Mouse (Mus musculus) kidney, postnatal 0 days (tissue): ENCODE measurements around the gene Ms4a12. TPM values are rescaled to one million over a fixed set of nuclear protein-coding genes. Genes with fewer than 3 reads are reported as not detected.
A peak's percentile ranks its signal among the peaks of the same experiment; 100 is the strongest.

ENCODE experiments used
- ATAC-seq: fragments of 200-750 bp; cut with Nextera tagmentation; replicated peaks from 2 replicates; pipeline ENCODE4 v1.8.0; 2017; ENCODE audit warnings: low read depth, moderate number of reproducible peaks, moderate TSS enrichment, moderate library complexity; ENCODE audit not compliant: low FRiP score
- DNase-seq: peaks from one replicate; pipeline ENCODE4 v3.0.0-alpha.2; 2016; ENCODE audit warnings: low spot score
- H3K27ac ChIP-seq: fragments of 300-500 bp; sonication (generic); 2 replicates; pipeline ENCODE4 v1.5.1; 2014; ENCODE audit warnings: mild to moderate bottlenecking
- H3K27me3 ChIP-seq: fragments of 300-500 bp; sonication (generic); 2 replicates; pipeline ENCODE4 v1.6.1; 2014; ENCODE audit warnings: low read length, mixed read lengths; ENCODE audit not compliant: insufficient read depth
- H3K36me3 ChIP-seq: fragments of 300-500 bp; sonication (generic); 2 replicates; pipeline ENCODE4 v1.6.1; 2014; ENCODE audit warnings: low read length, mixed read lengths; ENCODE audit not compliant: insufficient read depth
- H3K4me1 ChIP-seq: fragments of 300-500 bp; sonication (generic); replicated peaks from 2 replicates; pipeline ENCODE4 v1.6.1; 2014; ENCODE audit warnings: antibody characterized with exemption, low read length, mixed read lengths; ENCODE audit not compliant: insufficient read depth
- H3K4me2 ChIP-seq: fragments of 300-500 bp; sonication (generic); 2 replicates; pipeline ENCODE4 v1.6.1; 2014; ENCODE audit warnings: mild to moderate bottlenecking, low read length, moderate library complexity, mixed read lengths
- H3K4me3 ChIP-seq: fragments of 300-500 bp; sonication (generic); replicated peaks from 2 replicates; pipeline ENCODE4 v1.5.1; 2014; ENCODE audit warnings: low read depth, low read length
- H3K9ac ChIP-seq: fragments of 300-500 bp; sonication (generic); 2 replicates; pipeline ENCODE4 v1.6.1; 2014; ENCODE audit warnings: low read depth, low read length
- H3K9me3 ChIP-seq: fragments of 300-500 bp; sonication (generic); replicated peaks from 2 replicates; pipeline ENCODE4 v1.6.1; 2016; ENCODE audit warnings: low read length, inconsistent platforms, mixed read lengths
- CTCF ChIP-seq: IDR thresholded peaks from 2 replicates; pipeline ENCODE4 v1.5.1; 2016; ENCODE audit warnings: antibody characterized with exemption, low read depth, mild to moderate bottlenecking, moderate library complexity
- WGBS: fragments of 180-500 bp; shearing (Covaris S2); extraction: QIAGEN DNeasy Blood & Tissue Kit; methylation state at CpG from one replicate; pipeline ENCODE4 v1.1.7; 2014; 5-methylcytosine and 5-hydroxymethylcytosine counted together
- polyA plus RNA-seq: library from polyadenylated mRNA; unstranded; fragments of >200 nt; fragmentation: Nextera tagmentation; extraction: Ambion mirVana; gene quantifications from 2 replicates; pipeline ENCODE4 v1.2.1, GENCODE M21; 2015

Gene Ms4a12
- polyA plus RNA-seq, 1 experiment from 2014 or later, result not detected

DNA sequence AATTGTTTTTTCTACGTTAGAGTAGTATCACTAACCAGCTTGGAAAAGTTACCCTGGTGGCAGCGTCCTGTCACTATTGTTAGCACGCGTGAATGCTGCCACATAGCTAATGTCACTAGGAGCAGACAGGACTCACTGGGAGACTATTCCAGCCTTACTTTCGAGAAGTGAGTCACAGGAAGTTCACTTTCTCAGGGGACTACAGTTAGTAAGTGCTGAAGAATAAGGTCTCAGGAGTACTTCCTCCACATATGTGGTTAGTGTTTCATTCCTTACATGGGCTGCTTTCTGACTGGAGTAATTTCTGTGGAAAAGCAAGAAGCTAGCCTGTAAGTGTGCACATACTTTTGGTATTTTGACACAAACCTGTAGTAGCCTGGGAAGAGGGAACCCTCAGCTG lies 2.0 kb upstream of the Ms4a12 start:
- H3K9me3 ChIP-seq, result no peaks in the 10 kb centered on the region
- TF ChIP-seq CTCF, result no peak
- H3K4me2 ChIP-seq, result no peak overlapping the region
- H3K4me3 ChIP-seq, result no peak overlapping the region
- ATAC-seq (no peak), DNase-seq (no peak)
- H3K27me3 ChIP-seq, result no peaks in the 10 kb centered on the region
- H3K9ac ChIP-seq, result no peak overlapping the region
- 67% methylated on average over 5 of the region's 5 CpGs for WGBS
- no peaks in the 10 kb centered on the region for H3K36me3 ChIP-seq
- no peaks in the 10 kb centered on the region for H3K4me1 ChIP-seq
- H3K27ac ChIP-seq, result no peak overlapping the region

DNA sequence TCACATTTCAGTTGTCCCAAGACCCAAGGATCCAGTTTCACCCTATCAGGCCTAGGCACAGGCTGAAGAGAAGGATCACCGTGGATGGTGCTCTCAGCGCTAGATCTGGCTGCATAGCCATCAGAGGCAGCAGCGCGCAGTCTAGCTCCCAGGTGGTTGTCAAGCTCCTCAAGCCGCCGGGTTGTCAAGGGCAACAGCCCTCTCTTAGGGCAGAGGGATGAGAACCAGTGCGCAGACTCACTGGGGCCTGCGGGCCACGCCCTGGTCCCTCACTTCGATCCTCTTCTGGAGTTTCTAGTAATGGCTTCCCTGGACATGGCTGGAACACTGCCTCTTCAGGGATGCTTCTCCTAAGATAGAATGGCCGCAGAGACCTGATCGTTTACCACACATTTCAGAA lies 35.7 kb downstream of the Ms4a12 start, which contains the start of gene Ms4a13:
TSS of gene Ms4a13 (minus strand) at position 192 of the 400 bp plus-strand sequence.
- no peak for TF ChIP-seq CTCF
- no peak for ATAC-seq

DNA sequence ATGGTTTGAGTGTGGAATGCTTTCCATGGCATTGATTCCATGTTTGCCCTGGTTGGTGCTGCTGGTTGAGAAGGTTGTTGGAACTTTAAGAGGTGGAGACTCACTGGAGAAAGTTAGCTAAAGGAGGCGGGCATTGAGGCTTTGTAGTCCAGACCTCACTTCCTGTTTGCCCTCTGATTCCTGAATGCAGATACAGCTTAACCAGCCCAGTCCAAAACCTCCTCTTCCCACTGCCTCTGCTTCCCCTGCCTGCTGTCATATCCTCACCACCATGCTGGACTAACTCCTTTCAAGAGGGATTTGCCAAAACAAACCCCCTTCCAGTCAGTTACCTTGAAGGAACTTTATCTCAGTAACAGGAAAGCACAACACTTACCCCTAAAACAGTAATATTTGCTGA lies 39.7 kb downstream of the Ms4a12 start:
- Histone ChIP-seq H3K36me3 (no peaks in the 10 kb centered on the region), H3K27me3 (no peaks in the 10 kb centered on the region), H3K4me3 (no peak overlapping the region), H3K4me1 (no peaks in the 10 kb centered on the region), H3K4me2 (no peak overlapping the region), H3K27ac (no peak overlapping the region), H3K9me3 (no peaks in the 10 kb centered on the region), H3K9ac (no peak overlapping the region)
- DNase-seq, result no peak
- ATAC-seq, result no peak
- 47% methylated on average over 1 of the region's 1 CpGs for WGBS
- no peak for TF ChIP-seq CTCF

More for the DNA sequence above, 35.7 kb downstream of the Ms4a12 start, which contains the start of gene Ms4a13:
- no peaks in the 10 kb centered on the region for H3K9me3 ChIP-seq
- no peak within 1 kb of the TSS for H3K9ac ChIP-seq
- DNase-seq, result no peak
- H3K4me1 ChIP-seq, result no peaks in the 10 kb centered on the region
- H3K27me3 ChIP-seq, result no peaks in the 10 kb centered on the region
- H3K4me3 ChIP-seq, result no peak within 1 kb of the TSS
- no peak within 1 kb of the TSS for H3K27ac ChIP-seq
- 59% methylated on average over 12 of the region's 12 CpGs for WGBS
- no peak within 1 kb of the TSS for H3K4me2 ChIP-seq
- no peaks in the 10 kb centered on the region for H3K36me3 ChIP-seq

DNA sequence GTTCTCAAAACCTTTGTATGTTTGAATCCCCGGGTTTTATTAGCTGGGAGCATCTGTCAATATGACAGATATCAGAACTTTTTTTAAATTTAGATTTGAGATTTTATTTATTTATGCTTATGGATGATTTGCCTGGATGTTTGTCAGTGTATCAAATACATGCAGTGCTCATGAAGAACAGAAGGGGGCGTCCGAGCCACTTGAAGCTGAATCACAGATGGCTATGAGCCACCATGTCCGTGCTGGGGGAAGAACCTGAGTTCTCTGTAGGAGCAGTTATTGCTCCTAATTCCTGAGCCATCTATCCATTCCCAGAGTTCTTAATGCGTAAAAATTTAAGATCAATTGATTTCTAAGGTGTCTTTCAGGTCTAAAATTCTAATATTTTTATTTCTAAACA lies 48.1 kb downstream of the Ms4a12 start:
- ATAC-seq (no peak), DNase-seq (no peak)
- no peak overlapping the region for H3K9ac ChIP-seq

DNA sequence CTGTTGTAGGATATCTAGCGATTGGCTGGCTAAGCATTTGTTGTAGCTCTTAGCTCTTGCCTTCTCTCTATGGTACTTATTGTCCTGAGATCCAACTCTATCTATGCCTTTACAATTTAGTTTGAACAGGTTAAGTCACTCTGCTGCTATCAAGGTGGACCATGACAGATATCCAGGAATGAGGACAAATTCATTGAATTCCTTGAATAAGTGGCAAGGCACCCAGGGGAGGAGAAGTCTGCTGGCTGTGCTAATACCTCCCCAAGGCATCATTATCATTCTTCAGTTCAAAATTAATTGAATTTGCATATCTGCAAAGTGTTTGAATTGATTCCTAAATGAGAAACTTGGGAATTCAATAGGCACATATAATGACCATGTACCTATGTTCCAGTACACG lies 54.8 kb downstream of the Ms4a12 start:
- Histone ChIP-seq H3K4me2 (no peak overlapping the region), H3K4me3 (no peak overlapping the region), H3K9me3 (no peaks in the 10 kb centered on the region), H3K27me3 (no peaks in the 10 kb centered on the region), H3K27ac (no peak overlapping the region), H3K4me1 (no peaks in the 10 kb centered on the region), H3K36me3 (no peaks in the 10 kb centered on the region), H3K9ac (no peak overlapping the region)
- DNase-seq (no peak), ATAC-seq (no peak)
- WGBS, result 65% methylated on average over 2 of the region's 2 CpGs
- no peak for TF ChIP-seq CTCF

More for the DNA sequence above, 48.1 kb downstream of the Ms4a12 start:
- Histone ChIP-seq H3K27me3 (no peaks in the 10 kb centered on the region), H3K36me3 (no peaks in the 10 kb centered on the region), H3K27ac (no peak overlapping the region), H3K4me3 (no peak overlapping the region), H3K9me3 (no peaks in the 10 kb centered on the region), H3K4me1 (no peaks in the 10 kb centered on the region), H3K4me2 (no peak overlapping the region)
- peak; percentile 20 for TF ChIP-seq CTCF
- 20% methylated on average over 5 of the region's 5 CpGs for WGBS

DNA sequence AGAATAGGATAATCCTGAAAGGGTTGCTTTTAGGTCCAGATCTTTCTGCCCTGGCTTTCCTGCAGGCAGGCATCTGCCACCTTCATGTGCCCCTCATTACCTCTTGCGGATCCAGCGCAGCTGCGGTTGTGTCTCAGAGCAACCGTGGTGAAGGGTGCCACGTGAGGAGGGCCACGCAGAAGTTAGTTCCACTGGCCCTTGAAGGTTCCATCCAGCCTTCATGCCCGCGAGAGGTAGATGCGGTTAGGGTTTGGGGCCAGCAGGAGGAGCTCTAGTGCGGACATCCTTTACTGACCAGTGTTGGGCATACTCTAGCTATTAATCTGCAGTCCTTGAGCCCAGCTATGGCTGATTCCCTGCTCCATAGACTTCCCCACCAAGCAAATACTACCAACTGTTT lies 67.1 kb downstream of the Ms4a12 start, which contains the start of gene 1700025F22Rik:
TSS of gene 1700025F22Rik (minus strand) at position 149 of the 400 bp plus-strand sequence.
- TF ChIP-seq CTCF, result no peak
- Histone ChIP-seq H3K27ac (no peak within 1 kb of the TSS), H3K4me2 (no peak within 1 kb of the TSS), H3K27me3 (no peaks in the 10 kb centered on the region), H3K9me3 (no peaks in the 10 kb centered on the region), H3K9ac (no peak within 1 kb of the TSS), H3K4me3 (no peak within 1 kb of the TSS), H3K36me3 (no peaks in the 10 kb centered on the region), H3K4me1 (no peaks in the 10 kb centered on the region)
- 46% methylated on average over 10 of the region's 10 CpGs for WGBS
- ATAC-seq (no peak), DNase-seq (no peak)

Other genes with a start within 250 kb of the Ms4a12 start
- gene Ms4a15, start 239.2 kb downstream of the Ms4a12 start, polyA plus RNA-seq, result not detected in 2 replicates
- not detected in 2 replicates for gene Ms4a18, start 214.4 kb downstream of the Ms4a12 start, polyA plus RNA-seq
- not detected in 2 replicates for gene Ms4a8a, start 151.3 kb downstream of the Ms4a12 start, polyA plus RNA-seq
- not detected in 2 replicates for gene 1700017D01Rik, start 101.6 kb downstream of the Ms4a12 start, polyA plus RNA-seq
- gene 1700025F22Rik, start 67.1 kb downstream of the Ms4a12 start, polyA plus RNA-seq, result not detected in 2 replicates
- not detected in 2 replicates for gene Ms4a13, start 35.7 kb downstream of the Ms4a12 start, polyA plus RNA-seq
- gene Ms4a1, start 33.8 kb upstream of the Ms4a12 start, polyA plus RNA-seq, result 0.08 and 0.09 TPM in 2 replicates
- gene Ms4a5, start 51.4 kb upstream of the Ms4a12 start, polyA plus RNA-seq, result not detected in 2 replicates
- 0.07 and 0.11 TPM in 2 replicates for gene Ms4a14, start 82.0 kb upstream of the Ms4a12 start, polyA plus RNA-seq
- 9.7 and 11.8 TPM in 2 replicates for gene Ms4a7, start 103.7 kb upstream of the Ms4a12 start, polyA plus RNA-seq
- 3.5 and 3.6 TPM in 2 replicates for gene Ms4a4a, start 143.1 kb upstream of the Ms4a12 start, polyA plus RNA-seq
- gene Ms4a4c, start 172.3 kb upstream of the Ms4a12 start, polyA plus RNA-seq, result 0.73 and 1.7 TPM in 2 replicates
- gene Ms4a4b, start 211.1 kb upstream of the Ms4a12 start, polyA plus RNA-seq, result 0.26 and 0.28 TPM in 2 replicates
- gene Ms4a6c, start 236.9 kb upstream of the Ms4a12 start, polyA plus RNA-seq, result 5.4 and 7.4 TPM in 2 replicates